Mouse (Mus musculus): ENCODE data around the gene Tbca.

The Tbca gene

DNA sequence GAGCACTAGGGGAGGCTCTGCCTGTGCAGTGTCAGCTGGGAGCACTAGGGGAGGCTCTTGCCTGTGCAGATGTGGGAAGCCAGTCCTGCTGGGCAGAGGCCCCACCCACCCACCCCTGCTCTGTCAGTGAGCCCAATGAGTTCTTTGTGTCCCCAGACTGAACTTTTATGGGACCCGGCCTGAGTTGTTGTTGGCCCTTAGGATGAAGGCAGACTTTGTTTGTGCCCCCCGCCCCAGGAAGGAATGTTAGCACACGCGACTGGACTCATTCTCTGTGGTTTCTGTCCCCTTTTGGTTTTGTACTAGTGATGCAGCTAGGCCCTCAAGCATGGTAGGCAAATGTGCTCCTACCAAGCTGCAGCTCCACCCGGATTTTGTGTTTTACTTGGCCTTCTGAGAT, 54.5 kb downstream of the Tbca start:
- in situ Hi-C loops (cut with MboI, MseI): no loop called here

- in situ Hi-C loops (cut with MboI, MseI): no loop called here
Measured at GRCm38 (mm10) chr13:94847870-94848269, 59.2 kb downstream of the Tbca start.

- in situ Hi-C loops (cut with MboI, MseI): no loop called here
Measured at GRCm38 (mm10) chr13:94849351-94849750, 60.6 kb downstream of the Tbca start.

DNA sequence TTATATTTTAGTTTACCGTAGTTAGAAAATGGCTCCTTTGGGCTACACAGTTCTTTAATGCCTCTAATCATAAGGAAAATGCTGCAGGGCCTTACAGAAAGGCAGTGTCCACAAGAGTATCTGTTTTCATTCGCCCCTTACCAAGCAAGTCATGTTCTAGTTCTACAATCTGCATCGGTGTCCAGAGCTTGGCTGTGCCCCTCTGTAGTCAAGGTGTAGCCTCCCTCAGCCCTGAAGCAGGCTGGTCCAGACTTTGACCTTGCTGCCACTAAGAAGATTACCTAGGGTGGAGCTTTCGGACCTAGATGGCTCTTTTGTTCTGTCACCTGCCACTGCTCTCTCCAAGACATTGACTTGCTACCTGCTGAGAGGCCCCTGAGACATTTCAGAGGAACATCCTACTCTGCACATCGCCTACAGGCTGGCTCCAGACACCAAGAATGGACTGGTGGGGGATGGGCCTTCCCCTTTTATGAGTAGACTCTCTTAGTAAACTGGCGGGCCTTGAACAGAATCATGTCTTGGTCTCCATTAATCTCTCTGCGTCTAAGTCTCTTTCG, 69.4 kb downstream of the Tbca start:
- in situ Hi-C loops (cut with MboI, MseI): no loop called here

DNA sequence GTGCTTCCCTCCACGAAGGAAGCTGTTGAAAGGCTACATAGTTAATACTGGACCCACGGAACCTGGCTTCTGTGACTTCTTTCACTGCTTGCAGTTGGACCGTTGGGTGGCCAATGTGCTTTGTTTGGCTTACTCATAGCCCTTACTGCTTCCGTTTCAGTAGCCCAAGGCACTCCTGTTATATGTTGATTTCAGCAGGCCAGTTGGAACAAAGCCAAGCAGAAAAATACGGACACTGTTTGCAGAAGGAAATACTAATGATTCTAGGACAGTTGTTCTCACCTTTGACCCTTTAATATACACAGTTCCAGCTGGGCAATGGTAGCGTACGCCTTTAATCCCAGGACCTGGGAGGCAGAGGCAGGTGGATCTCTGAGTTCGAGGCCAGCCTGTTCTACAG, 70.5 kb downstream of the Tbca start:
- in situ Hi-C loops (cut with MboI, MseI): no loop called here

GRCm38 (mm10) chr13:94862491-94863230, 74.0 kb downstream of the Tbca start:
- in situ Hi-C loops (cut with MboI, MseI): no loop called here

DNA sequence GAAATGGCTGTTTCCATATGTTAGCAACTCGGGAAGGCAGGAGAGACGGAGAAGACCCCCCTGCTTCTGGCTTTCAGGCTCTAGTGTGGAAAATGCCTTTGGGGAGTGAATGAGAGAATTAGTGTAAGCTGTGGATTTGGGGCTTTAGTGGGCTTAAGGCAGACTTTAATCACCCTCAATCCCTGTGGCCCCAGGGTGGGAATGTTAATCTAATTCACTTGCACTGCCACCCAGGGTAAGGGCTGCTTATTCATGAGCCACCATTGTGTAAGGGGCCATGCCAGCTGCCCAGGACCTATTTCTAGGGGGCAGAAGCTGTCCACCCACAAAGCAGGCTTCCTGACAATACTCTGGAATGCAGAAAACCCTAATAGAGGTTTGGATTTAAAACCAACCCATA, 78.2 kb downstream of the Tbca start:
- in situ Hi-C loops (cut with MboI, MseI): loop anchor here in 1 of 2 experiments (5.0 kb wide), 1 partner anchor 305 kb away; no protein-coding TSS in a partner anchor

DNA sequence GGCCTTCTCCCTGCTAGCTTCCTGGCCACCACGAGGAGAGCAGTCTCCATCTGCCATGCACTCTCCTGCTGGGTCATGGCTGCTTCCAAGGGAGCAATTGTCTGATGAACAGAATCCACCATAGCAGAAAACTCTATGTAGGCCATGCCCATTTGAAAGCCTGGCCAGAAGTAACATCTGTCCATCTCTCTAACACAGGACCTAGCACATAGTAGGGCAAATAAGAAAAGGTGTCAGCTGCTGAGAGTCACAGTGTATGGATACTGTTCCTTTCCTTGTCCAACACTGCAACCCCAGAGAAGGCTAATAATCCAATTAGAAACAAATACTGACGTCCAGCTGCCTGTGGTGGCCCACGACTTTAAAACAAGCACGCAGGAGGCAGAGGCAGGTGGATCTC, 79.1 kb downstream of the Tbca start:
- in situ Hi-C loops (cut with MboI, MseI): loop anchor here in 1 of 2 experiments (5.0 kb wide), 1 partner anchor 305 kb away; no protein-coding TSS in a partner anchor

GRCm38 (mm10) chr13:94868478-94868950, 79.8 kb downstream of the Tbca start:
- in situ Hi-C loops (cut with MboI, MseI): loop anchor here in 1 of 2 experiments (5.0 kb wide), 1 partner anchor 306 kb away; no protein-coding TSS in a partner anchor

GRCm38 (mm10) chr13:94869541-94869940, 80.8 kb downstream of the Tbca start:
- in situ Hi-C loops (cut with MboI, MseI): loop anchor here in 1 of 2 experiments (5.0 kb wide), 1 partner anchor 307 kb away; no protein-coding TSS in a partner anchor

DNA sequence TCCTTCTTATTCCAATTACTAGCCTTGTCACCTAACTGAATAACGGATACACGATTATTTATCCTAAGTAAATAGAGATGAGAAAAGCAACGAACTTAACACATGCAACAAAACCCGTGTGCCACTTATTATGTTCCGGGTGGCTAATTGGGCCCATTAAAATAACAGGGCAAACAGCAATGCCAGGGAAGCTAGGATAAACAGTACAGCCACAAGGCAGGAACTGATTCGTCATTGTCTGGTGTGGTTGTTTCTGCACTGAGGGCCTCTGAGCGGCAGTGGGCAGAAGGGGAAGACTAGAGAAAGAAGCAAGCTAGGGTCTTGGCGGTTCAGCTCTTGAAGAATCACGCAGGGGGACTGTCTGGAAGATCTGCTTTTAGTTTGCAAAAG, 81.4 kb downstream of the Tbca start:
- in situ Hi-C loops (cut with MboI, MseI): loop anchor here in 1 of 2 experiments (10.0 kb wide), 1 partner anchor 1485 kb away; no protein-coding TSS in a partner anchor

DNA sequence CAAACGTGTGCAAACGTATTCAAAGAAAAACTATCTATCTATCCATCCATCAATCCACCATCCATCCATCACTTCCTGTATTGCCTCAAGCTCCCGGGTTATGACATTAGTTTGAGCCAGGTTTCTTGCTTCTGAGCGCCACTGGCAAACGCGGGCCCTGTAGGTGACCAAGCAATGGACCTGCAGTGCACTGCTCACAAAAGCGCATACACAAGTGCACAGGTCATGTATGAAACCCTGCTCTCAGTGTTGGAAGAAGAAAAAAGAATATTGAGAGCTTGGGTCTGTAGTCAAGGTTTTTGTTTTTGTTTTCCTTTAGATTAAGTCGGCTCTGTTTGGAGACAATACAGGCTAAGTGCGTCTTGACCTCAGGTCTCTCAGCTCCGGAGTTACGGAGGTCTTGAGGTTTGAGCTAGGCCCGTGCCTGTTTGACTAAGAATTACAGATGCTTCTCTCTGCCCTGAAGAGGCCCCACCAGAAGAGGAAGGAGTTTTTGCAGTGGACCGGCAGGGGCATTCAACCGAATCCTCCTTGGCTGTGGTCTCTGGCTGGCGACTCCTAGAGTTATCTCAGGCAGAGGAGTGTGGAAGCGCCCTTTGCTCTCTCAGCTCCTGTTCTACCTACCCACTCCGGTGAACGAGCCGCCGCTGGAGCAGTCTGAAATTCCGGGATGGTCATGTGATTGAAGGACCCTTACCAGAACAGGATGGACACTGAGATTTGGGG, 81.9 kb downstream of the Tbca start:
- in situ Hi-C loops (cut with MboI, MseI): loop anchor here in 1 of 2 experiments (10.0 kb wide), 1 partner anchor 1484 kb away; no protein-coding TSS in a partner anchor

GRCm38 (mm10) chr13:94871806-94872320, 83.2 kb downstream of the Tbca start:
- in situ Hi-C loops (cut with MboI, MseI): loop anchor here in 1 of 2 experiments (10.0 kb wide), 1 partner anchor 1483 kb away; no protein-coding TSS in a partner anchor

DNA sequence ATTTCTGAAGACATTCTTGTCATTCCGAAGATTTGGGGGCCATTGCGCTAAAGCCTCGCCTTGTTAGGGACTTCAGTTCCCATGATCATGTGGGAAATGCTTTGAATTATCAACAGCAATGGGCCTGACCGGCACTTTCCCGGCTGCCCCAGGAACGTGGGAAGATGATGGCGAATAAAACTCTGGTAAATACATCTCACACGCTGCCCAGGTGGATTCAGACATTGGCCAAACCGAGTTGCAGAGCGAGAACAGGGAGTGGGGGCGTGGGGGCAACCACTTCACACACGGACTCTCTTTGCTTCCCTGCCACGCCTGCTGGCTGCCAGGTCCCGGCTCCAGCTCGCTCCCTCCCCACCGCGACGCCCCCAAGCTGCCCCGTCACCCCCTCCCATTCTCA, 83.7 kb downstream of the Tbca start:
- in situ Hi-C loops (cut with MboI, MseI): loop anchor here in 1 of 2 experiments (10.0 kb wide), 1 partner anchor 1482 kb away; no protein-coding TSS in a partner anchor

GRCm38 (mm10) chr13:94873111-94874038, 84.7 kb downstream of the Tbca start:
- in situ Hi-C loops (cut with MboI, MseI): loop anchor here in 1 of 2 experiments (10.0 kb wide), 1 partner anchor 1481 kb away; no protein-coding TSS in a partner anchor

- in situ Hi-C loops (cut with MboI, MseI): loop anchor here in 1 of 2 experiments (10.0 kb wide), 1 partner anchor 1481 kb away; no protein-coding TSS in a partner anchor
Measured at GRCm38 (mm10) chr13:94874039-94874425, 85.3 kb downstream of the Tbca start.

GRCm38 (mm10) chr13:94874656-94875395, 86.1 kb downstream of the Tbca start:
- in situ Hi-C loops (cut with MboI, MseI): loop anchor here in 1 of 2 experiments (10.0 kb wide), 1 partner anchor 1480 kb away; no protein-coding TSS in a partner anchor

GRCm38 (mm10) chr13:94875396-94875880, 86.7 kb downstream of the Tbca start, which contains the start of gene Otp:
Gene Otp, plus strand, starts transcription at chr13:94875602.
- in situ Hi-C loops (cut with MboI, MseI): loop anchor here in 1 of 2 experiments (10.0 kb wide), 1 partner anchor 1479 kb away; no protein-coding TSS in a partner anchor

Measured in T-helper 17 cell (primary cell).